Mouse (Mus musculus) brown adipose tissue, adult 24 weeks (tissue): ENCODE measurements around the gene Eml2. TPM values are rescaled to one million over a fixed set of nuclear protein-coding genes. Genes with fewer than 3 reads are reported as not detected.
A peak's percentile ranks its signal among the peaks of the same experiment; 100 is the strongest.

Experiments
- H3K27ac ChIP-seq: fragments of 200-500 bp; replicated peaks from 2 replicates; pipeline ENCODE4 v1.5.1; 2012; ENCODE audit warnings: low read depth, mild to moderate bottlenecking, low read length
- H3K4me1 ChIP-seq: fragments of 200-500 bp; 2 replicates; pipeline ENCODE4 v1.6.1; 2012; ENCODE audit warnings: low read length, mixed read lengths; ENCODE audit not compliant: control insufficient read depth, insufficient read depth, insufficient read length
- H3K4me3 ChIP-seq: fragments of 200-500 bp; 2 replicates; pipeline ENCODE4 v1.5.1; 2012; ENCODE audit warnings: low read depth, mild to moderate bottlenecking, low read length, moderate library complexity; ENCODE audit not compliant: insufficient read depth
- polyA plus RNA-seq: library from polyadenylated mRNA; stranded (reverse); fragments of >200 nt; gene quantifications from 2 replicates; pipeline ENCODE4 v1.2.4, GENCODE M21; 2012; ENCODE audit not compliant: missing spikeins, insufficient read depth, insufficient read length

The Eml2 gene
- polyA plus RNA-seq, 1 experiment: 9.2 TPM

DNA sequence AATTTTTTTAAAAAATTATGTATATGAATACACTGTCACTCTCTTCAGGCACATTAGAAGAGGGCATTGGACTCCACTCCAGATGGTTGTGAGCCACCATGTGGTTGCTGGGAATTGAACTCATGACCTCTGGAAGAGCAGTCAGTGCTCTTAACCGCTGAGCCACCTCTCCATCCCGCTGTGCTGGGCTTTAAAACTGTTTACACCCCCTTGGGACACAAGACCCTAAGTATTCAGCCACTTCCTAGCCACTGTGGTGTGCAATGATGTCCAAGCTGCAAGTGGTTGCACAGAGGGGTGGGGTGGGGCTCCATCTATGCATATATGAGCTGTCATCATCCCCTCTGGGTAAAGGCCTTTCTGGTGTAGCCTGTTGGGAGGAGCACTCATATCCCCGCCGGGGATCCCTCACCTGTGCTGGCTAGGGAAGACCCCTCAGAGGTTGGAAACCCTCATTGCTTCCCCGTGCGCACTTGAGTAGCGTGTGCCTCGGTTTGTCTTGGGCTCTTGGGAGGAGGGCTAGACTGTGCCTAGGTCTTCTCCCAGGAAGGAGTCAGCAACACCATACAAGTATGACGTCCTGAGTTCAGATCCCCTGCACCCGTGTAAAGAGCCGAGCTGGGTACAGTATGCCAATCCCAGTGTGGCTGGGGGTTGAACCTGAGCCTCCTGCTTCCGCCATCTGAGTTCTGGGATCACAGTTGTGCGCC, 32.1 kb downstream of the Eml2 start:
- Histone ChIP-seq H3K27ac (no peak overlapping the region), H3K4me1 (no peaks in the 10 kb centered on the region), H3K4me3 (no peak overlapping the region)

DNA sequence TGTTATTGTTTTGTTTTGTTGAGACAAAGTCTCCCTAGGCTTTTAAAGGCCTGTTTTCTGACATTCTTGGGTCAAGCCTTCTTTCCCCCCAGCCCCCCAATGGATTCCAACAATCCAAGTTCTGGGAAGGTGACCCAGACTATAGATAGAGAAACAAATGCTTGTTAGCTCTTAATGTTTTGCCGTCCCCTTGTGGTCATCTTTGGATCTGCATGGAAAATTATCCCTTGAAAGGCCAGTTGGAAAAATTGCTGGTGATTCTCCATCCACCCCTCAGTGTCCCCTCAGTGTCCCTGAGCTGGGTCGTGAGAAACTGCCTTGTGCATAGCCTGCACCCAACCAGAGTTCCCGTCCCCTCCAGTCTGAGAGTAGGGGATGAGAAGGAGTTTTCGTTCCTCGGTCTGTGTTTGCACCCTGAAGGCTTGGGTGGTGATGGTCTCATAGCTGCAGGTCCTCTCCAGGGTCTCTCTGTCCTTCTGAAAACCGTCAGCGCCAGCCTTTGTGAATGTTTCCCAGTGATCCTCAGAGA, 32.8 kb downstream of the Eml2 start:
- Histone ChIP-seq H3K27ac (no peak overlapping the region), H3K4me1 (no peaks in the 10 kb centered on the region), H3K4me3 (no peak overlapping the region)

DNA sequence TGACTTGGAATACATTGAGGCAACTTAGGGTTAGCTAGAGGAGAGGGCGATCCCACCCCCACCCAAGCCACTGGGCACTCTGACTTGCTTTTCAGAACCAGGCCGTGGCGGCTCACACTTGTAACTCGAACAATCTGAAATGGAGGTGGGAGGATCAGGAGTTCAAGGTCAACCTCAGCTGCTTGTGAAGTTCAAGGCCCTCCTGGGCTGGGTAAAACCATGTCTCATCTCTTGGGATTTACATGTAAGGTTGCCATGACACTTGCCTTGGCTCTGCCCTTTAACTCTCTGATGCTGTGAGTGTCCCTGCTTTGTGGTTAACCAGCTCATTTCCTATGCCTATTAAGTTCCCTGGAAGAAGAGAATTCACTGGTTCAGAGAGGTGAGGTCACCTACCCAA, 33.3 kb downstream of the Eml2 start:
- H3K4me3 ChIP-seq: no peak overlapping the region
- H3K4me1 ChIP-seq: no peaks in the 10 kb centered on the region
- no peak overlapping the region for H3K27ac ChIP-seq

DNA sequence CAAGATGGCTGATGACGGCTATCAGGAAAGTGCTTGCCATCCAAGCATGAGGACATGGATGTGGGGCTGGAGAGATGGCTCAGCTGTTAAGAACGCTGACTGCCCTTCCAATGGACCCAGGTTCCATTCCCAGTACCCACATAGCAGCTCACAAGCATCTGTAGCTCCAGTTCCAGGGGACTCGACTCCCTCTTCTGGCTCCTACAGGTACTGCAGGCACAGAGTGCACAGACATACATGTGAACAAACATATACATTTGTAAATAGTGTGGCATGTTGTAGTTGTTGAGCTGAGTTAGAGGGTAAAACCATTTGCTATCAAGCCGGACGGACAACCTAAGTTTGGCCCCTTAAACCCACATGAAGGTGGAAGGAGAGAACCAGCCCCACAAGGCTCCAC, 33.8 kb downstream of the Eml2 start:
- H3K4me3 ChIP-seq: no peak overlapping the region
- no peaks in the 10 kb centered on the region for H3K4me1 ChIP-seq
- no peak overlapping the region for H3K27ac ChIP-seq

DNA sequence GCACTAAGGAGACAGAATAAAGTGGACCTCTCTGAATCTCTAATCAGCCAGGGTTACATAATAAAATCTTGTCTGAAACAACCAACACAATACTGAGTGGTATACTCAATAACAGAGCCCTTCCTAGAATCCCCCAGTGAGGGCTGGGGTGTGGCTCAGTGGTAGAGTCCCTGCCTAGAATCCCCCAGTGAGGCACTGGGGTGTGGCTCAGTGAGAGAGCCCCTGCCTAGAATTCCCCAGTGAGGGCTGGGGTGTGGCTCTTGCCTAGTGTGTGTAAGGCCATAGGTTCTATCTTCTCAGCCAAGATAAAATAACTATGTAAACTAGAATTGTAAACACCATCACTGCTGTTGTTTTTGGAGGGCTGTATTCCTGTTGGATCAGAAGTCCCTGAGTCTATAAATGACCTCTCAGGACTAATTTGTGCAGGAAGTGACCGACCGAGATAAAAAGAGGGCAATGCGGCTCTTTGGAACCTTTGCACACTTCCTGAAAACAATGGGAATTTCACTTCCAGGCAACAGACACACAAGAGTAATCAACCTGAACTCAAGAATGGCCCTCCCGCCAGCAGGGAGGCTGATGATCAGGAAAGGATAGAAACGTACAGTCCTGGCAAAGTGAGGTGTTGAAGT, 34.9 kb downstream of the Eml2 start:
- H3K4me3 ChIP-seq: 0 out of 2 replicates have a peak overlapping the region, but pooled peaks have one; percentile 12
- peak overlapping the region; percentile 89 for H3K27ac ChIP-seq
- no peaks in the 10 kb centered on the region for H3K4me1 ChIP-seq

DNA sequence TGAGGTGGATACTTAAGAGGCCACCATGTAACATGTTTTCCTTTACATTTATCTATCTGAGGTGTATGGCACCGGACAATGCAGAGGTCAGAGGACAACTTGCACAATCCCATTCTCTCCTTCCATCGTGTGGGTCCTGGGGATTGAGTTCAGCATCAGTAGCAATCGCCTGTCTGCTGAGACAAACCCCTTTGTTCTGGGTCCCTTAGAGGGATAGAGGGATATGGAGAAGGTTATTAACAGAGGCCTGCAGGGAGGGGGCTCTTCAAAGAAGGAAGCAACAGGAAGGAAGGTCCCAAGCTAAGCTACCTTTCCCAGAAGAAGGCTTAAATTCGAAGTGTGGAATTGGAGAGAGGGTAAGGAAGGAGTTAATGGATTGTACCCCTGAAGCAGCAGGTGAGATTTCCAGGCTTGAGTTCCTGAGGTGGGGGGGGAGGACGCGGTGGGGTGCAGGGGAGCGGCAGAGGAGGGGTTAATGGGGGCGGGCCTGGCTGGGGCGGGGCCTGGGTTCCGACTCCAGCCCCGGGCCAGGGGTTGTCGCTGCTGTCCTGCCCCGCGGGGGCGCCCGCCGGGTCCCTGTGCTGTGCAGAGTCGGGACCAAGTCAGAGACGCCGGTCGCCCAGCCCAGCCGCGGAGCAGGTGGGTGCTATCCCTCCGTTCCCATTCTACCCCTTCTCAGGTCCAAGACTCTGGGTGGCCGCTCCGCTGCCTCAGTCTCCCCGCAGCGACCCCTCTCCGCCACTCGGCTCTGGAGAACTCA, 36.0 kb downstream of the Eml2 start, which contains the start of gene Gpr4:
Gene Gpr4 (plus strand): TSS at position 543 of the 760 bp plus-strand sequence.
- Histone ChIP-seq H3K27ac (peak within 1 kb of the TSS; percentile 99), H3K4me1 (peaks cover 4% of the 10 kb centered on the region; the same call in 1 of the 2 replicates), H3K4me3 (peak within 1 kb of the TSS; percentile 76)

DNA sequence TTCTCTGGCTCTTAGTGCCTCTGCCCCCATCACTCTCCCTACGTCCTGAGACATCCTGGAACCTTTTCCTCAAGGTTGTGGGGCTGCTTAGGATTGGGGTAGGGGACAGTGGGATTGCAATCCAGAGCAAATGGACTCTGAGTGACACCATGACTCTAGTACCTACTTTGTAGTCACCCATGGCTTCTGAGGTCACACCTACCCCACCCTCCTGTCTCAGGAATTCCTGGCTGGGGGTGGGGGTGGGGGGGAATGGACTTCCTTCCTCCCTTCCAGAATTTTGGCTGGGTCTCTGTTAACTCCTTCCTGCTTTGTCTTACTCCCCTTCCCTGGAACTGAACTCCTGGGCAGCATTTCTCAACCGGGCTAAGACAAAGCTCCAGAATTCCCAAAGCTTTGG, 37.2 kb downstream of the Eml2 start:
- H3K4me3 ChIP-seq: peak overlapping the region; percentile 76

DNA sequence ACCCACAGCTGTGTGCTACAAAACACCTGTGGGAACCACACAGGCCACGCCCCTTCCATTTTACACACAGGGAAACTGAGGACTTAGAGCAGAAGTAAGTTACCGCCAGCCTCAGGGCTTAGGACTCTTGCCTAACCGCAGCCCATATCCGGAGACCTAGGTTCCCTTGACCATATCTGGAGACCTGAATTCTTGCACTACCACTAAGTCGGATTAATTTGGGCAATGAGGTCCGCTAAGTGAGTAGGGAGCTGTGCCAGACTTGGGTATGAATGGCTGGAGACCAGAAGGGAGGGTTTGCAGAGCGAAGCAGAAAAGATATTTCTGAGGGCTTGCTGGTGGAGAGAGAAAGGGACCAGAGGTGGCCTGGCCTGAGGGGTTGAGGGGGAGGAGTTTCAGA, 38.1 kb downstream of the Eml2 start:
- peak overlapping the region; percentile 83 for H3K27ac ChIP-seq
- peak overlapping the region; percentile 76 for H3K4me3 ChIP-seq
- peaks cover 4% of the 10 kb centered on the region; the same call in 1 of the 2 replicates for H3K4me1 ChIP-seq

More for the DNA sequence above, 37.2 kb downstream of the Eml2 start:
- H3K4me1 ChIP-seq: peaks cover 4% of the 10 kb centered on the region; the same call in 1 of the 2 replicates
- peak overlapping the region; percentile 99 for H3K27ac ChIP-seq

DNA sequence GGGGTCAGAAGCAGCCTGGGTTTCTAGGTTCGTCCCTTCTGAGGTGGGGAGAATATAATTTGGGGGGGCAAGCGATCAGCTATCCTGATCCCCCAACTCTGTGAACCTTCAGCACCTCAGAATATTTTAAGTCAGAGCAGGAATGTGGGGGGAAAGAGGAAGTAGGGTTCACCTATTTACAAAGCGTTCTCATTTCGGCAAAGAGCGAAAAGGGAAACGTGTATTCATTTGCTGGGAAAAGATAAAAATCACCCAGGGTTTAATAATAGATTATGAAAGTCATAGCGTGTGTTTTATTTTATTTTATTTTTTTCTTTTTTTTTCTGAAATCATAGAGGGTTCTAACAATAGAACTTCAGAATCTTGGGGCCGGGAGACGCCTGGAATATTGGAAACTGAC, 38.7 kb downstream of the Eml2 start:
- Histone ChIP-seq H3K27ac (peak overlapping the region; percentile 83), H3K4me3 (peak overlapping the region; percentile 76)

DNA sequence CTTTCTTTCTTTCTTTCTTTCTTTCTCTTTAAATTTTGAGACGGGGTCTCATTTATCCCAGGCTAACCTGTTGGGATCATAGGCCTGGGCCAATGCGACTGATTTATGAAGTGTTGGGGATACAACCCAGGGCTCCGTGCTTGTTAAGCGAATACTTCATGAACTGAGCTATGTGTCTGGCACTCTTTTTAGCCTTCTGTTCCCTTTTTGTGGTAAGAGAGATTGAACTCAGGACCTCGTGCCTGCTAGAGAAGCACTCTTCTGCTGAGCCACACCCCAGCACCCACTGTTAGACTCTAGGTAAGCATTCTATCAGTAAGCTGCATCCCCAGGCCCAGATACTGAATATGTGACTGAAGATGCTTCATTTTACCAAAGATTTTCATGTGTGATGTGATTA, 41.3 kb downstream of the Eml2 start:
- H3K4me3 ChIP-seq: no peak overlapping the region

More for the DNA sequence above, 38.7 kb downstream of the Eml2 start:
- peaks cover 4% of the 10 kb centered on the region; the same call in 1 of the 2 replicates for H3K4me1 ChIP-seq

DNA sequence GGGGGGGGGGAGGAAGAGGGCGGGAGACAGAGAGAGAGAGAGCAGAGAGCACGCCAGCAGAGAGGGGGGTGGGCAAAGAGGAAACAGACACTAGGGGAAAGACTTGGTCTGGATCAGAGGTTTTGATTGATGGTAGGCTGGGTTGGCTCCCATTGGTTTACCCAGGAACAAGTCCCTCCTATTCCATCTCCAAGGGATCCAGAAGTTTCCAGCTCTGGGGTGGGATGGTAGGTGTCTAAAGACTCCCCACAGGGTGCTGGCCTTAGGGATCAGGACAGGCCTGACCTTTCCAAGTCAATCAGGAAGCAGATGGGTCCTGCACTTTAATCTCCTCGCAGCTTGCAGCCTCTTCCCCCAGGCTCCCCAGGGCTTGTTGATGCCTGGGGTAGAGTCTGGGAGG, 41.7 kb downstream of the Eml2 start:
- H3K27ac ChIP-seq: no peak overlapping the region
- peaks cover 4% of the 10 kb centered on the region for H3K4me1 ChIP-seq

More for the DNA sequence above, 41.3 kb downstream of the Eml2 start:
- H3K27ac ChIP-seq: no peak overlapping the region
- peaks cover 4% of the 10 kb centered on the region for H3K4me1 ChIP-seq

DNA sequence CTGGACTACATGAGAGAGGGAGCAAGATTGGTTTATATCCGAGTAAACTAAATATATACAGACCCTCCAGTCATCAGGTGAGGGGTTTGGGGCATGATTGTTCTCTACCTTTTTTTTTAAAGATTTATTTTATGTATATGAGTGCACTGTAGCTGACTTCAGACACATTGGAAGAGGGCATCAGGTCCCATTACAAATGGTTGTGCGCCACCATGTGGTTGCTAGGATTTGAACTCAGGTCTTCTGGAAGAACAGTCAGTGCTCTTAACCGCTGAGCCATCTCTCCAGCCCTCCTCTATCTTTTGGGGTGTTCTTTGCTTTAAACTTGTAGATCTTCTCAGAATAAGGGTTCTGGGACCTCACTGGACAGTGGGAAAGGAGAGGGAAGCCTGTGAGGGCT, 43.8 kb downstream of the Eml2 start:
- Histone ChIP-seq H3K4me3 (no peak overlapping the region), H3K4me1 (peaks cover 11% of the 10 kb centered on the region), H3K27ac (no peak overlapping the region)

More for the DNA sequence above, 41.7 kb downstream of the Eml2 start:
- no peak overlapping the region for H3K4me3 ChIP-seq

DNA sequence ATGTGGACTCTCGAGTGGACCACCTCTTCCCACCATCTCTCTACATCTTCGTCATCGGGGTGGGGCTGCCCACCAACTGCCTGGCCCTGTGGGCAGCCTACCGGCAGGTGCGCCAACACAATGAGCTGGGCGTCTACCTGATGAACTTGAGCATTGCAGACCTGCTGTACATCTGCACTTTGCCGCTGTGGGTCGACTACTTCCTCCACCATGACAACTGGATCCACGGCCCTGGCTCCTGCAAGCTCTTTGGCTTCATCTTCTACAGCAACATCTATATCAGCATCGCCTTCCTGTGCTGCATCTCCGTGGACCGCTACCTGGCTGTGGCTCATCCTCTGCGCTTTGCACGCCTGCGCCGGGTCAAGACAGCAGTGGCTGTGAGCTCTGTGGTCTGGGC, 46.0 kb downstream of the Eml2 start:
- Histone ChIP-seq H3K4me3 (no peak overlapping the region), H3K27ac (no peak overlapping the region), H3K4me1 (peaks cover 7% of the 10 kb centered on the region)

DNA sequence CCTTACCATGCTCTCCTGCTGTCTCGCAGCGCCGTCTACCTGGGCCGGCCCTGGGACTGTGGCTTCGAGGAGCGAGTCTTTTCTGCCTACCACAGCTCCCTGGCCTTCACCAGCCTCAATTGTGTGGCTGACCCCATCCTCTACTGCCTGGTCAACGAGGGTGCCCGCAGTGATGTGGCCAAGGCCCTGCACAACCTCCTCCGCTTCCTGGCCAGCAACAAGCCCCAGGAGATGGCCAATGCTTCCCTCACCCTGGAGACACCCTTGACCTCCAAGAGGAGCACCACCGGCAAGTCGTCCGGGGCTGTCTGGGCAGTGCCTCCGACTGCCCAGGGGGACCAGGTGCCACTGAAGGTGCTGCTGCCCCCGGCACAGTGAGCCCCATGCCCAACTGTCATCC, 46.7 kb downstream of the Eml2 start:
- Histone ChIP-seq H3K4me1 (peaks cover 7% of the 10 kb centered on the region), H3K4me3 (no peak overlapping the region), H3K27ac (no peak overlapping the region)

DNA sequence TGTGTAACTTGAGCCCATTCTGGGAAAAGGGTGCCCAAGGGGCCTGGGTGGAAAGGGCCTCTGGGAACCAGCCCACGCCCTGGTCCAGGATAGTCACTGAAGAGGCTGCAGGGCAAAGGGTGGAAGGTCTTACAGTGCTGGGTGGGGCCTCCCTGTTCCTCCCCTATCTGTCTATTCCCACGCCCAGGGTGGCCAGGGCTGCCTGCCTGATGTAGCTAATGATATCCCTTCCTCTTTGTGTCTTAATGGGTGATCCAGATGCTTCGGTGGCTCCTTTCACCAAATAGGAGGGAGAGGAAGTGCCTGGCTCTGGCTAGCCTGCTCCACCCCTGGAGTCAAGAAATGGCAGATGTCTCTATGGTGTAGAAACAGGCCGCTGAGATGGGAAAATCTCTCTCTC, 48.7 kb downstream of the Eml2 start:
- Histone ChIP-seq H3K27ac (peak overlapping the region; percentile 42), H3K4me1 (peaks cover 7% of the 10 kb centered on the region), H3K4me3 (no peak overlapping the region)
